Mouse (Mus musculus) brain, embryonic 14.5 days (tissue): ENCODE measurements around the gene Gm13695. TPM values are rescaled to one million over a fixed set of nuclear protein-coding genes. Genes with fewer than 3 reads are reported as not detected.

ENCODE experiments used
- DNase-seq: peaks from one replicate; pipeline ENCODE4 v3.0.0-alpha.2; 2011; ENCODE audit warnings: low read depth
- CTCF ChIP-seq: fragments of 200-500 bp; IDR thresholded peaks from 2 replicates; pipeline ENCODE4 v1.5.1; 2012; ENCODE audit warnings: inconsistent platforms, mild to moderate bottlenecking, moderate library complexity, borderline replicate concordance; ENCODE audit not compliant: insufficient read depth, insufficient read length; ENCODE audit errors: extremely low read depth
- POLR2A ChIP-seq: fragments of 200-500 bp; IDR thresholded peaks from 2 replicates; pipeline ENCODE4 v1.6.1; 2012; ENCODE audit warnings: mild to moderate bottlenecking, inconsistent platforms, borderline replicate concordance; ENCODE audit not compliant: poor library complexity, insufficient read depth, insufficient read length, severe bottlenecking; ENCODE audit errors: extremely low read depth
- polyA plus RNA-seq: library from polyadenylated mRNA; depleted of rRNA; stranded (reverse); fragments of >200 nt; gene quantifications from 2 replicates; pipeline ENCODE4 v1.2.3, GENCODE M21; 2012; rRNA removed

The Gm13695 gene
- polyA plus RNA-seq, 1 experiment, result not detected

DNA sequence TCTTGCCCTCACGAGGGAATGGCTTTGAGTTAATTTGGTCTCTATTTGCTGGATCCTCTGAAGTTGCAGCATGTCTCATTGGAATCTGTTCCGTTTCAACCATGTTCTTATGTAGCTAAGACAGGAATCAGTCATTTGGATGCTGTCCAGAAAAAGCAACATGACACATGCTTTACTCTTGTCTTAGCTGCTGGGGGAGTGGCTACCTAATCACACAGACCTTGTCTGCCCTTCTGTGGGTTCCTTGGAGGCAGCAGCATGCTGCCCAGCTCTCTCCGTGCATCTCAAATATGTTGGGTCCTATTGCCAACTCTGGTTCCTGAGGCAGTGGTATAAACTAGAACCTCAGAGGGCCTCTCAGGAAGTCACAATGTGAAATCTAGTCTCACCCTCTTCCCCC lies 51.2 kb downstream of the Gm13695 start:
- DNase-seq, result no peak
- TF ChIP-seq POLR2A (no peak), CTCF (no peak)

Other genes with a start within 250 kb of the Gm13695 start
- 10.0 and 17.6 TPM in 2 replicates for gene Itgav, start 242.9 kb upstream of the Gm13695 start, polyA plus RNA-seq
- gene Fam171b, start 154.7 kb upstream of the Gm13695 start, polyA plus RNA-seq, result 37.4 and 49.8 TPM in 2 replicates
- not detected in 2 replicates for gene Zswim2, start 26.1 kb upstream of the Gm13695 start, polyA plus RNA-seq
- gene Gm13698, start 11.6 kb upstream of the Gm13695 start, polyA plus RNA-seq, result not detected in 2 replicates
- gene Gm13693, start 5.8 kb upstream of the Gm13695 start, polyA plus RNA-seq, result not detected in 2 replicates
- gene Gm13696, start 5.8 kb downstream of the Gm13695 start, polyA plus RNA-seq, result not detected in 2 replicates
- not detected in 2 replicates for gene Gm13694, start 11.6 kb downstream of the Gm13695 start, polyA plus RNA-seq
- not detected in 2 replicates for gene Gm13697, start 17.4 kb downstream of the Gm13695 start, polyA plus RNA-seq
- gene Gm13691, start 23.2 kb downstream of the Gm13695 start, polyA plus RNA-seq, result not detected in 2 replicates